Mouse (Mus musculus) cerebellum, adult 11 months (tissue): ENCODE data around the gene Atg10.
A peak's percentile ranks its signal among the peaks of the same experiment; 100 is the strongest.

Experiments
- DNase-seq: peaks from one replicate; pipeline ENCODE4 v3.0.0; 2022

Atg10 gene

GRCm38 (mm10) chr13:90995034-90995629 lies 228.6 kb downstream of the Atg10 start:
- DNase-seq: no peak

GRCm38 (mm10) chr13:90993602-90994001 lies 230.2 kb downstream of the Atg10 start:
- no peak for DNase-seq

- DNase-seq: no peak
These were observed 230.8 kb downstream of the Atg10 start for GRCm38 (mm10) chr13:90992948-90993347.

- no peak for DNase-seq
These were observed 235.5 kb downstream of the Atg10 start for GRCm38 (mm10) chr13:90988226-90988625.

GRCm38 (mm10) chr13:90985417-90985816 lies 238.4 kb downstream of the Atg10 start:
- no peak for DNase-seq

- no peak for DNase-seq
These were observed 239.7 kb downstream of the Atg10 start for GRCm38 (mm10) chr13:90984073-90984472.

GRCm38 (mm10) chr13:90981798-90982197 lies 242.0 kb downstream of the Atg10 start:
- DNase-seq: no peak

- DNase-seq: no peak
These were observed 242.7 kb downstream of the Atg10 start for GRCm38 (mm10) chr13:90980878-90981674.

GRCm38 (mm10) chr13:90977057-90977456 lies 246.7 kb downstream of the Atg10 start:
- no peak for DNase-seq

- no peak for DNase-seq
These were observed 250.4 kb downstream of the Atg10 start for GRCm38 (mm10) chr13:90973409-90973808.

- DNase-seq: no peak
These were observed 253.3 kb downstream of the Atg10 start for GRCm38 (mm10) chr13:90970259-90971017.

GRCm38 (mm10) chr13:90968940-90969339 lies 254.8 kb downstream of the Atg10 start:
- DNase-seq: no peak

- DNase-seq: peak; percentile 65
These were observed 256.3 kb downstream of the Atg10 start for GRCm38 (mm10) chr13:90967422-90967821.

- DNase-seq: no peak
These were observed 257.8 kb downstream of the Atg10 start for GRCm38 (mm10) chr13:90965996-90966395.

GRCm38 (mm10) chr13:90964511-90964910 lies 259.3 kb downstream of the Atg10 start:
- DNase-seq: no peak

- no peak for DNase-seq
These were observed 260.7 kb downstream of the Atg10 start for GRCm38 (mm10) chr13:90962836-90963760.

- DNase-seq: no peak
These were observed 263.2 kb downstream of the Atg10 start for GRCm38 (mm10) chr13:90960591-90960990.

GRCm38 (mm10) chr13:90958894-90959293 lies 264.9 kb downstream of the Atg10 start:
- no peak for DNase-seq

GRCm38 (mm10) chr13:90939600-90939999 lies 284.2 kb downstream of the Atg10 start:
- DNase-seq: no peak

- no peak for DNase-seq
These were observed 284.6 kb downstream of the Atg10 start for GRCm38 (mm10) chr13:90939192-90939591.

GRCm38 (mm10) chr13:90935852-90936251 lies 287.9 kb downstream of the Atg10 start:
- DNase-seq: no peak

- no peak for DNase-seq
These were observed 290.5 kb downstream of the Atg10 start for GRCm38 (mm10) chr13:90933256-90933655.

GRCm38 (mm10) chr13:90929847-90930246 lies 293.9 kb downstream of the Atg10 start:
- DNase-seq: peak; percentile 48
